Mouse (Mus musculus) adrenal gland, postnatal 14 days (tissue): Measurements from ENCODE around the gene Tjp3. TPM values are rescaled to one million over a fixed set of nuclear protein-coding genes. Genes with fewer than 3 reads are reported as not detected.

Source experiments
- DNase-seq: peaks from one replicate; pipeline ENCODE4 v3.0.0; 2021; ENCODE audit warnings: mixed read lengths
- long read RNA-seq, 2 experiments: library from polyadenylated mRNA; stranded (forward); transcript quantifications; one replicate each; pipeline ENCODE4 v2.0.0; 2021
- total RNA-seq: library from RNA; stranded (reverse); gene quantifications from 2 replicates; pipeline ENCODE4 v1.2.3, GENCODE M21; 2021

The Tjp3 gene
- total RNA-seq, result 0.90 and 1.6 TPM in 2 replicates
- long read RNA-seq, experiment 1, partial matches to known transcripts, result 0 of 2 reads
- long read RNA-seq, experiment 1, other reads (novel, unspliced or antisense), result 2 of 2 reads
- long read RNA-seq, experiment 2, partial matches to known transcripts, result 0 of 2 reads
- long read RNA-seq, experiment 2, other reads (novel, unspliced or antisense), result 0 of 2 reads

DNA sequence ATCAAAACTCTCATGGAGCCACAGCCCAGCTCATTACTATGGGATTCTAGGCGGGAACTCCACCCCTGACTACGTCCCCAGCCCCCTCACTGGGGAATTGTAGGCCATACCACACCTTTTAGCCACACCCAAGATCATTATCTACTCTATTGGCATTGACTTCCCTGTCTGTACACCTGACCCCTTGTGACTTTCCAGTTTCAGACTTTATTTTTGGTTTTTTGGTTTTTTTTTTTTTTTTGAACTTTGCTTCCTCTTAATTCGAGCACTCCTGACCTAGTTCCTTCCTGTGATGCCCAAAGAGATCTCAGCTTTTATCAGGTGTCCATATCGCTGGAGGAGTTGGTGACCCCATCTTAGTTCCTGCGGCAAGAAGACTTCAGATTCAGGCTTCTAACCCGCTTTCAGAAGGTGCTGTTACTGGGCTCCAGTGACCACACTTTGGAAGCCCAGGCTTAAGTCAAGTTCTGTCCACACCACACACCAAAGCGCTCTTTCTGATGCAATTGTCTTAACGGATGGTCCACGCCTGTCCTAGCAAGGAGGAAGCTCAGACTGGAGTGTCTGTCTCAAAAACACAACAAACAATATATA, at the start of gene Tjp3:
Gene Tjp3 (minus strand): TSS at position 71 of the 594 bp plus-strand sequence.
- DNase-seq, result no peak

DNA sequence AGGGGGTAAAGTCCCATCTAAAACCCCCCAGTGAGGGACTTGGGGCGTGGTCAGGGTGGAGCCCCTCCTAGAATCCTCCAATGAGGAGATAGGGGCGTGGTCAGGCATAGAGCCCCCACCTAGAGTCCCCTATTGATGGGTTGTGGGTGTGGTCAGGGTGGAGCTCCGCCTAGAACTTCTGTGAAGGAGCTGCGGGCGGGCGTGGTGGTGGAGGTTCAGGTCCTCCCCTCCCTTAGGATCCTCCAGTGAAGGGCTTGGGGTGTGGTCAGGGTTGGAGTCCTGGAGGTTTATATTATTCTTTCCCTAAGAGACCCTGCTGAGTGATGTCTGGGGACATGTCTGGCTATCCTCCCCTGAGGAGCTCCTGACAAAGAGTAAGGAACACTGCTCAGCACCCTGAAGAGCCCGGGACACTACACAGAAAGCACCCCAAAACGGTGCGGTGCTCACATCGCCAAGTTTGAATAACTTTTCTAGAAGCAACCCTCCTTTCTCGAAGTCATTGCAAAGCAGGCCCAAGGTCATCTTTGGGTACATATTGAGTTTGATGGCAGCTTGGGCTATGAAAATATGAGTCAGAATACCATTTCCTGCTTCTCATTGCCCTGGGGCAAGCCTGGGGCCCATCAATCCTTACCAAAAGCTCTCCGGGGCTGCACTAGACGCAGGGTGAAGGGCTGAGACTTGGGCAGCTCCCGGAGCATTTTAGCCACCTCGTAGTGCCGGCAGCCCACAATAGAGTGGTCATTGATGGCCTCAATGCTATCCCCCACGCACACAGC, 49.4 kb upstream of the Tjp3 start:
- DNase-seq, result no peak

DNA sequence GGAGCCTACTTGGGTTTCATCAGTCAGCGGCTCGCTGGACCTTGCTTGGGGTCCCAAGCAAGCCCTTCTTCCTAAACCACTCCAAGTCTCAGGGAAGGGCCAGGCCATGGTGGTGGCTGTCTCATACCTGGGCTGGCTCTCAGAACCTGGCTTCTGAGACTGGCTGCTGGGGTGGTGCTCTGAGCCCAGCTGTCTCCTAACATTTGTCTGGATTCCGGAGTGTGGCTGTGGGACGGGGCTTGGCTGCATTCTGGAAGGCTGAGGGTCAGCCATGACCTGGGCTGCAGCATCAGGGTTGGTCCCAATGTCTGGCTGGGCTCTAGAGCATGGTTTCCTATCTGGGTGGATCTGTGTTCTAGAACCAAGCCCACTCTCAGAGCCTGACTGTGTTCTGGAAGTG, 45.2 kb upstream of the Tjp3 start:
- DNase-seq, result no peak

DNA sequence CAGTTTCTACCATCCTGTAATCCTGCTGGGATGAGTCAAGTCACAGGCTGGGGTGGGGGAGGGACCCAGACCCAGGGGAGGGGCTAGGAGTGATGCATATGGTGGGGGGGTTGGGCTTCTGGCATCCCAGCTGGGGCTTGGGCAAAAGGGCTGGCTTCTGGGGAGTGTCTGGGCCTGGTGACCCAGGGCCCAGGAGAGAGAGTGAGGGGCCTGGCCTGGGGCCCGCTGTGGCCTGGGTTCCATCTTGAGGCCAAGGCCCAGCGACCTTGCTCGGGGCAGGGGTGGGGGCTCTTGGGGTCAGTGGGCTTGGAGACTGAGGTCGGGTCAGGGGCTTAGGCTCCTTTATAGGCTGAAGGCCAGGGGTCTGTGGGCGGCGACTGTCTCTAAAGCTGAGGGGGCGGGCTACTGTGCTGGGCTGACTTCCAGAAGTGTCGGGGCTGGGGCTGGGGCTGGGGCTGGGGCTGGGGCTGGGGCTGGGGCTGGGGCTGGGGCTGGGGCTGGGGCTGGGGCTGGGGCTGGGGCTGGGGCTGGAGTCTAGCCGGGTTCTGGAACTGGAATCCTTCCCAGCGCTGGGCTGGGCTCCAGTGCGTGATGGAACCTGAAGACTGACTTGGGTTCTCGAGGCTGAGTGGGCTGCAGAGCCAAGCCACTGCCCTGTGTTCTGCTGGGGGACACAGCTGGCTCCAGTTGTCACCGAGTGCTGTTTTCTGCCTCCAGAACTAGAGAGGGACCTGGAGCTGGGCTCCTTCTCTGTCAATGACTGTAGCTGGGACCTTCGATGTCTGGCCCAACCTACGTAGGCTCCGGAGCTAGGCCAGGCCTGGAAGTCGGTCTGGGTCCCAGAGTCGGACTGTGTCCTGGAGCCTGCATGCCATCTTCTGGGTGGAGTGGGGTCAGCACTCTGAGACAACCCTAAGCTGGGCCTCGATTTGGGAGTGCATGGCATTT, 44.3 kb upstream of the Tjp3 start:
- no peak for DNase-seq

DNA sequence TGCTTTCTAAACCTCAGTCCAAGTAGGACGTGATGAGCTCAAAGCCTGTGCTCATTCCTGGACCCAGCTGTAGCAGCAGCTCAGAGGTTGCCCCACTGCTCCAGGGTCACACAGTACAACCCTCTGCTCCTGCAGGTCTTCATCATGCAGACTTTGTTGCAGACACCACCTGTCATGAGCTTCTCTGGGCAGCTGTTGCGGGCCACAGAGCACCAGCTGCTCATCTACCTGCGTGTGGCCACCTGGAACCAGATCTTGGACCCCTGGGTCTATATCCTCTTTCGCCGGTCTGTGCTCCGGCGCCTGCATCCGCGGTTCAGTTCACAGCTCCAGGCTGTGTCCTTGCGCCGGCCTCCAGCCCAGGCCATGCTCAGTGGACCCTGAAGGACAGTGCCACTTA, 42.9 kb upstream of the Tjp3 start:
- DNase-seq, result no peak

DNA sequence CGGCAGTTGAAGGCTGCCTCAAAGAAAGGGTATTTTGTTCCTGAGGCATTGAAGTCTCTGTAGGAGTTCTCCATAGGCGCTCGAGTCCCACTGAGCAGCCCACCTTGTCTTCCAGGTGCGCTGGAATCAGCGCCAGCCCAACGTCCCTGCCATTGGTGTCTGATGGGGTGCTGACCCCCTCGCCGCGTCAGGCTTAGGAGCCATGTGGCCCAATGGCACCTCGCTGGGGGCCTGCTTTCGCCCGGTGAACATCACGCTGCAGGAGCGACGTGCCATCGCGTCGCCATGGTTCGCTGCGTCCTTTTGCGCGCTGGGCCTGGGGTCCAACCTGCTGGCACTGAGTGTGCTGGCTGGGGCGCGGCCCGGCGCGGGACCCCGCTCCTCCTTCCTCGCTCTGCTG, 40.9 kb upstream of the Tjp3 start:
- no peak for DNase-seq

DNA sequence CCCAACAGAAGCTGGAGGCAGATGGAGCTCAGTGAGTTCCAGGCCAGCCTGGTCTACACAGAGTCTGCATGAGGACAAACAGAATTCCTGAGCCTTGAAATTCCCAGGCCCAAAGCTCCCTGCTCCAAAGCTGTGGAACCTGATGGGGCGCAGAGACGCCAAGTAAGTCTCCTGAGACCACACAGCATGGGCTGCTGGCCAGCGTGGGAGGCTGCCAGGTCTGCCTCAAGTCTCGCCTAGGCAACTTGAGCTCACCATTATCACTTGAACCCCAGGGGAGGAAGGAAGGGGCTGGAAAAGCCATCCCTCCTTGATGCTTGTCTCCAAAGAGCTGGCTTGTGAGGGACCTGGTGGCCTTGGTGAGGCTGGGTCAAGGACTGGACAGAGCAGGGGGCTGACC, 38.6 kb upstream of the Tjp3 start:
- no peak for DNase-seq

DNA sequence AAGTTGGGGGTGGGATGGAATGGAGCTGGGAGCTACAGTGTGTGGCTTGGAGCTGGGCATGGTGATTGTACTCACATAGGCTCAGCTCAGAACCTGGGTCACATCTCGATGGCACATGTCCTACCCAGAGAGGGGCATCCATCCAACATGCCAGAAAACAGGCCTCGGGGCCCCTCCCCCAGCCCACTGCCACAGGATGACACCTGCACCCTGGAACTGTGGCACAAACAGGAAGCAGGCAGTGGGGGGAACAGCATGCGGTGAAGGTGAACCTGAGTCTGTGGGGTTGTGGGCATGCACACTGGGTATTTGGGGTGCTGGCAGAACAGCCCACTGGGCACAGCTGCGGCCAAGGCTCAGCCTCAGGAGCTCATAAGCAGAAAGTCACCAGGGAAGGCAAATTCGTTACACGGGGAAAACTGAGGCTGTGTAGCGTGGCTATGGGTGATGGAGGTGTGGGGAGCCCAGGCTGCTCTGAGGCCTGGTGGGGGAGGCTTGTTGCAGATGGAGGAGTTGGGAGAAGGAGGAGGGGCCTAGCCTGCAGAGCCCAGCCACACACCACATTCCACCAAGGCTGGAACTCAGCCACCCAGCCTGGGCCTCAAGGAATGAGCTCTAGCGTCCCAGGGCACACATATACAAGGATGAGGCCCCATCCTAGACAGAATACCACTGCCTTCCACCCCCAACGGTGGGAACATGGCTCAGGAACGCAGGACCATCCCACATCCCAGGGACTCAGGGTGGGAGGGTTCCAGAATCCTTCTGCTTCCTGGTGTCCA, 38.0 kb upstream of the Tjp3 start:
- DNase-seq, result peak; percentile 62

DNA sequence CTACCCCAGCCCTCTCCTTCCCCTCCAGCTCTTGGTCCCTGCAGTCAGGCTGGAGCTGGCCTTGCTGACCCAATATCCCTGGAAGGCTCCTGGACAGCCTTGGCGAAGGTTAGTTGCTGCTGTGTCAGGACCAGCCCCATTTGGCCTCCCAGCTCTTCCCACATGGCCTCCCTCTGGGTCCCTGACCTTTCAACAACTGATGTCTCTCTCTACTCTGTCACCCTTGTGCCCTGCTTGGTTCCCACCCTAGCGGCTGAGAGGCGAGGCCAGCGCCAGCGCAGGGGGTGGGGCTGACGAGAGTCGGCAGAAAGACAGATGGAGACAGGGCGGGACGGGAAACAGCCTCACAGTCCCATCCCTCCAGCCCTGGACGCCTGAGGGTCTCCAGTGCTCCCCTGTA, 37.0 kb upstream of the Tjp3 start, which contains the start of gene Tbxa2r:
Gene Tbxa2r (plus strand): TSS at position 346 of the 400 bp plus-strand sequence.
- DNase-seq, result peak; percentile 94

DNA sequence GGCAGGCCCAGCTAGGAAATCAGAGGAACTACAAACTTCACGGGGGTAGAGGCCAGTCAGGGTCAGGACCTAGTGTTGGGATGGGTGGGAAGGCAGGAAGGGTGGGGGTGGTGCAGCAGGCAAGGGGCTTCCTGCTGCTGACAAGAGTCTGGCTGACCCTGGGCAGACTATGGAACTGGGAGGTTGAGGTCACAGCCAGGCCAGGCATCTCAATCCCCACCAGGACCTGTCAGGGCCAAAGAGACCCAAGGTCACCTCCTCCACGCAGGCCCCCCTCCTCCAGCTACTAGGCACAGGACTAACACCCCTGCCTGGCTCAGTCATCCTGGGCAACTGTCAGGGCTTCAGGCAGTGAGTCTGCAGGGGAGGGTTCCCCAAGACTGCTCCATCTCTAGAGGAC, 36.6 kb upstream of the Tjp3 start:
- DNase-seq, result no peak

DNA sequence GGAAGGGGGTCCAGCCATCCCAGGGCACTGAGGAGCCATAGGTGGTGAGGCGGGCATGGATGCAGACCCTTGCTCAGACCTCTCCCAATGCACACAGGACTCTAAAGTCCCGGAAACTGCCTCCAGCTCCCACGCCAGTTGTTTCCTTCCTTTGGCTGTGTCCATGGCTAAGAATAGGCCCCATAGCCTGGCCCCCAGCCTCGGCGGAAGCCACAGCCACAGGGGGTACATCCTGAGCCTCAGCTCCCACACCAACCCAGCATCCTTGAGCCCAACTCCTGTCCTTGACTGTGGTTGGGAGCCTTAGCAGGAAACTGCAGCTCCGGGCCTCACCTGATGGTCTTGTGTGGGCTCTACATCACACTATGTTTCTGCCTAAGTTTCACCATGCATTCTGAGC, 35.5 kb upstream of the Tjp3 start:
- DNase-seq, result peak; percentile 73

DNA sequence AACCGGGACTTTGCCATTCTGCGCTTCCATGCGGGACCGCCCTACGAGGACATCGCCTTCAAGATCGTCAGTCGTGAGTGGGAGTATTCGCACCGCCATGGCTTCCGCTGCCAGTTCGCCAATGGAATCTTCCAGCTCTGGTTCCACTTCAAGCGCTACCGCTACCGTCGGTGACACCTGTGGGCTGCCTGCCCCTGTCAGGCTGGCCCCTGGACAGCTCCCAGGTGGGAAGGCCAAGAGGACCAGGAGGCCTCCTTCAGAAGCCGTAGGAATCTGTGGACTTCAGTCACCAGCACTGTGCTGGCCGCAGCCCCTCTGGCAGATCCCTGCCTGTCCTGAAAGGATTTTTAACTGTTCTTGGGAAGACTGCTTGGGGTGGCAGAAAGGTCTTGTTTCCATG, 34.4 kb upstream of the Tjp3 start:
- DNase-seq, result no peak

DNA sequence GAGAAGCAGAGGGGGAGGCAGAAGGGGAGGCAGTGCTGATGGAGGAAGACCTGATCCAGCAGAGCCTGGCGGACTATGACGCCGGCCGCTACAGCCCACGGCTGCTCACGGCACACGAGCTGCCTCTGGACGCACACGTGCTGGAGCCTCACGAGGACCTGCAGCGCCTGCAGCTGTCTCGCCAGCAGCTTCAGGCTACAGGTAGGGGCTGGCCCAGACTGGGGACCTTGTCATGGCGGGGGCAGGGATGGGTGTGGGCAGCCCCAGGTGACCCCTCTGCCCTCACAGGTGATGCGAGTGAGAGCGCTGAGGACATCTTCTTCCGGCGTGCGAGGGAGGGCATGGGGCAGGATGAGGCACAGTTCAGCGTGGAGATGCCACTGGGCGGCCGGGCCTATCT, 33.8 kb upstream of the Tjp3 start:
- no peak for DNase-seq

DNA sequence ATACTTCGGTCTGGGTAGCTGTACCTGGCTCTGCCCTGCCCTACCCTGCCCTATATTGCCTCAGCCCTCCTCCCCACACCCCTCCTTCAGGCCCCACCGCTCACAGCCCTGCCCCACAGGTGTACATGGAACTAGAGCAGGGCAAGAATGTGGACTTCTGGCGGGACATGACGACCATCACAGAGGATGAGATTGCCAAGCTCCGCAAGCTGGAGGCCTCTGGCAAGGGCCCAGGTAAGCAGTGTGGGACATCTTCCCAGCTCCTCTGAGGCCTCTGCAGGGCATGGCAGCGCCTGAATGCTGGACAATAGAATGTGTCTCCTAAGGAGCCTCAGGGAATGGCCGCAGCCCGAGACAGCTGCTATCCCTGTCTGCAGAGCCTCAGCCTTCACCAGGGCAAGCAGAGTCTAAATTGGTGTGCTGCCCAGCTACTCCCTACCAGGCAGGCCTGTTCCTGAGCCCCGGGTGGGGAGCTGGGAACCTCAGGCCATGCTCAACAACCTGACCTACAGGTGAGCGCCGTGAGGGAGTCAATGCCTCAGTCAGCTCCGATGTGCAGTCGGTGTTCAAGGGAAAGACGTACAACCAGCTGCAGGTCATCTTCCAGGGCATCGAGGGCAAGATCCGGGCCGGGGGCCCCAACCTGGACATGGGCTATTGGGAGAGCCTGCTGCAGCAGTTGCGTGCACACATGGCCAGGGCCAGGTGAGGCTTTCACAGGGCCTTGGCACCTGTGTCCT, 32.6 kb upstream of the Tjp3 start:
- no peak for DNase-seq

DNA sequence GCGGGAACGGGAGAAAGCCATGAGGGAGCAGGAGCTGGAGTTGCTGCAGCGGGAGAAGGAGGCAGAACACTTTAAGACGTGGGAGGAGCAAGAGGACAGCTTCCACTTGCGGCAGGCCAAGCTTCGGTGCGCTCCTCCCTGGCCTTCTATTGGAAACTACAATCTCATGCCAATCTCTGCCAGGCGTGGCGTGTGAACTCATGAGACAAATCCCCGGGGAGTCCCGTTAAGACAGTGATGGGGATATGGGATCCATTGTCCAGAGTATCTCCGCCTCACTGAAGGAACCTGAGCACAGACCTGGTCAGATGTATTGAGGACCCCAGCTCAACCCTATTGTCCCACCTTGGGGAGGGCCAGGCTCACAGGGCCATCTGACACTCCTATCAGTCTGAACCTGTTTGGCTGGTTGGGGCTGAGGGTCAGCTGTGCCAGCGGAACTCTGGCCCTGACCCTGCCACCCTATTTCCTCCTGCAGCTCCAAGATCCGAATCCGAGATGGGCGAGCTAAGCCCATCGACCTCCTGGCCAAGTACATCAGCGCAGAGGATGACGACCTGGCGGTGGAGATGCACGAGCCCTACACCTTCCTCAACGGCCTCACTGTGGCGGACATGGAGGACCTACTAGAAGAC, 31.9 kb upstream of the Tjp3 start:
- no peak for DNase-seq

DNA sequence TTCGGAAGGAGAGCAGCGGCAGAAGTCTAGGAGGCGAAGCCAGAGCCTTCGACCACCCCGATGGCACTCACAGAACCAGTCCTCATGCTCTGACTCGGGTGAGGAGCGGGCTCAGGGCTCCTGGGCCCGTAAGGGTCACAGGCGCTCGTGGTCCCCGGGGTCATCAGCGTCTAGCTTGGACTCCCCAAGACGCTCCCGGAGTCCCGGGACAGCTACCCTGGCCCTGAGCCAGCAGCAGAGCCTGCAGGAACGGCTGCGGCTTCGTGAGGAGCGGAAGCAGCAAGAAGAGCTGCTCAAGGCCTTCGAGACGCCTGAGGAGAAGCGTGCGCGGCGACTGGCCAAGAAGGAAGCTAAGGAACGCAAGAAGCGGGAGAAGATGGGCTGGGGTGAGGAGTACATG, 31.1 kb upstream of the Tjp3 start:
- DNase-seq, result no peak

DNA sequence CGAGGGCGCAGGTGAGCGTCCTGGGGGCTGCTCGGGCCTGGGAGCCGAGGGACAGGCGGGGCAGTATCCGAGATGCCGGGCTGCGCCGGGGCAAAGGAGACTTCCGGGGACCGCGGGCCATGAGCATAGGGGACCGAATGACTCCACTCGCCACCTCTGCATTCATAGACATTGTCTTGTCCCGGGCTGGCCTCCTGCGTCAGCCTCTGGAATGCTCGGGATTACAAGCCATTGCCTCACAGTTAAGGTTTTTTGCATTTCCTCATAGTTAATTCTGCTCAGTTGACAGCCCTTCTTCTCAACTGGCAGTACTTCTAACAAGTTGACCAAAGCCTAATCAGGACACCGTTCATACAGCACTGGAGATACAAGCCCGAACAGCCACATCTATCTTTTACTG, 30.1 kb upstream of the Tjp3 start:
- DNase-seq, result no peak

DNA sequence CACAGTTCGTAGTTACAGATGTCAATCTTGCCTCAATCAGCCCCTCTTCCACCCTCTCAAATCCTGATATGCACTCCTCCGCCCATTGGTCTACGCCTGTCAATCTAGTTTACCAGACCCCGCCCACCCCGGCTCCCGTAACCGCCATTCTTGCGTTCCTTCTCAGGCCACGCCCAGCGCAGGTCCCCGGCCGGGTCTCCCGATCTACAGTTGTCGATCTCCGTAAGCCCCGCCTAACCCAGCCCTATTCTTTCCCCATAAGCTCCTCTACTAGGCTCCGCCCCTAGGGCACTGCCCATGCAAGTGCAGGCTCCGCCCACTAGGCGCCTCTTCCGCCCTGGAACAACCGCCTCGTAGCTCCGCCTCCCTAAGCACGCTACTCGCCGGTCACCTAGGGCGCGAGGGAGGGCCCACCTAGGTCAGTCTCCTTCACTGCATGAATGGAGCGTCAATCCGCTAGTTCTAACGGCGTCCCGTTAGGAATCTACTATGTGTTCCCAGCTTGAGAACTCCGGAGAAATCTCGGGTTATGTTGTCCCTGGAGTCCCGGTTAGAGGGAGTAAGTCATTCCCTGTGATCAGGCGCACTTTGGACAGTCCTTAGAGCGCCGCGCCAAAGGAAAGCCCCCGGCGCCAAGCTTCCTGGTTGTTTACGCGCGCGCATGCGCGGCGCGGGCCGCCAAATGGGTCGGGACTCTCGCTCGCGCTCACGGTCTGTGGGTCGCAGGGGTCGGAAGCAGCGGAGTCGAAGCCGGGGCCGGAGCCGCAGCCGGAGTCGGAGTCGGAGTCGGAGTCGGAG, 29.4 kb upstream of the Tjp3 start, which contains the start of gene Cactin:
Gene Cactin (plus strand): TSS at position 554 of the 798 bp plus-strand sequence.
- DNase-seq, result peak; percentile 100

DNA sequence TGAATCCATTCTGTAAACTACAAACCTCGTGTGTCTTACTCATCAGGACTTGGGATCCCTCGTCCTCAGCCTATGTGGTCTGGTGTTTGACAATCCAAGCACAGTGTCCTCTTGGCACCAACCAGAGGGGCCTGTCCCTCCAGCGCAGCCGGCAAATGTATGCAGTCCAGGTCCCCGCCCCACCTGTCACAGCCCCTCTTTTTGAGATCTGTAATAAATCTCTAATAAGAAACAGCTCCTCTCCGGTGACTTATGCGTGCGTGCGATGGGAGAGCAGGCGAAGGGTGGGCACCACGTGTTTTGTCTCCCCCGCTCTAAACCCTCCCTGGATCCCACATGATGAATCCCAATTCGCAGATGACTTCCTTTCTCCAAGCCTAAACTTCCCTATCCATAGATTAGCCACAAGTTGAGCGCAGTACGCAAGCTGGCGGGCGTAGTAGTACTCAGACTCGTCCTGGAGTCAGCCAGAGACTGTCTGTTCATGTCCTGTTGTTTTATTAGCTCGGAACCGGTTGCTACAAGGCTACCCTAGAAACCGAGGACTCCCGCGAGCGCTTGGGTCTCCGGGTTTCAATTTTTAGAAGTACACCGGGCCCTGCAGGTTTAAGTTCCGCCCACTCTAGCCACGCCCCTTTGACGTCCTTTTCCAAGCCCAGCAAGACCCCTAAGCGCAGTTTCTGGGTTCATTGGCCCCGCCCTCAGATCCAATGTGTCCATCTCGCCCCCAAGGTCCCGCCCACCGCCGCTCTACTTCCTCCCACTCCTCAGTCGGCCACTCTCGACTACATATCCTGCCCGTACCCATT, 28.6 kb upstream of the Tjp3 start:
- peak; percentile 57 for DNase-seq
